Mouse (Mus musculus): ENCODE data around the gene Olfr116. TPM values are rescaled to one million over a fixed set of nuclear protein-coding genes. Genes with fewer than 3 reads are reported as not detected.

The Olfr116 gene
- not detected in 2 replicates for polyA plus RNA-seq (2012; rRNA removed)

GRCm38 (mm10) chr17:37627009-37627408, at the start of gene Olfr116, which contains the start of gene Olfr115:
Gene Olfr116, minus strand, starts transcription at chr17:37627199.
Gene Olfr115, minus strand, starts transcription at chr17:37627109.

GRCm38 (mm10) chr17:37666688-37667087, 39.7 kb upstream of the Olfr116 start, which contains the start of gene Olfr118:
Gene Olfr118, plus strand, starts transcription at chr17:37666988.

DNA sequence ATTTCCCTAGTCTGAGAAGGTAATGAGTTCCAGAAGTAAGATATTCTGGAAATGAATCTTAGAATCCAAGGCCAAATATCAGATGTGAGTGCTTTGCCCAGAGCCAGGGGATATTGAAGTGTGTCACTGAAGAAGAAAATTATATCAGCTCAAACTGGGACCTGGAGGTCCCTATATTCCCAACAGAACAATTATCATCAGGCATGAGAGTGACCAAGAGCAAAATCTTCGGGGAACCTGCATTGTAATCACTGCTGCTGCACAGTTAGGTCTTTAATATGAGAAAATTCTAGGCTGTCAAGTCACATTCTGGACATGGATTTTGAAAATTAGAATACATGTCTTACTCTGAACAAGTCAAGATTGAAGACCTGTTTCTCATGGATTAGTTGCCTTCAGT, 36.7 kb upstream of the Olfr116 start, which contains the start of gene Olfr117:
TSS of gene Olfr117 (minus strand) at position 101 of the 400 bp plus-strand sequence.

DNA sequence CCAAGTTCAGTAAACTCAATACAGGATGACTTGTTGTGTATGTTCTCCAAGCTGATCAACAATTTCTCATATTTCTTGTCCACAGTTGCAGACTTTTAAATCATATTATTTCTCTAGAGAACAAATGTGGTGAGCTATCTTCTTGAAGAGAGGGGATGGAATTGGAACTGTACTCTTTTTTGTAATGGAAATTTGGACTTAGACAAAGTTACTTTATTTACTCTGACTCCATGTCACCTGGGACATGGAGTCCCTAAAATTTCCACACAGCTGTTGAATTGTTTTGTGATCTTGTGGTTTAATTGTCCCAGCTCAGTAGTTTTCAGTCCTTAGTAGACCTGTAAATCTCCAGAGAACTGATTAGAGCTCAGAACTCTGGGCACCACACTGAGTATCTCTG, 34.4 kb downstream of the Olfr116 start, which contains the start of gene Olfr114:
TSS of gene Olfr114 (minus strand) at position 101 of the 400 bp plus-strand sequence.

GRCm38 (mm10) chr17:37577563-37577962, 49.4 kb downstream of the Olfr116 start, which contains the start of gene Olfr113:
Gene Olfr113, minus strand, starts transcription at chr17:37577663.

Other genes starting within 250 kb of the Olfr116 start
- gene Olfr105-ps, start 248.2 kb downstream of the Olfr116 start, polyA plus RNA-seq (2012; rRNA removed): not detected in 2 replicates
- not detected in 2 replicates for gene Olfr106-ps, start 236.8 kb downstream of the Olfr116 start, polyA plus RNA-seq (2012; rRNA removed)
- not detected in 2 replicates for gene Olfr107, start 228.0 kb downstream of the Olfr116 start, polyA plus RNA-seq (2012; rRNA removed)
- not detected in 2 replicates for gene Olfr108, start 181.7 kb downstream of the Olfr116 start, polyA plus RNA-seq (2012; rRNA removed)
- gene Olfr109, start 168.3 kb downstream of the Olfr116 start, polyA plus RNA-seq (2012; rRNA removed): not detected in 2 replicates
- 0.05 TPM in 1 of 2 replicates, not detected in the other for gene H2-M2, start 143.6 kb downstream of the Olfr116 start, polyA plus RNA-seq (2012; rRNA removed)
- gene Olfr110, start 134.7 kb downstream of the Olfr116 start, polyA plus RNA-seq (2012; rRNA removed): not detected in 2 replicates
- 0.03 TPM in 1 of 2 replicates, not detected in the other for gene Olfr111, start 119.2 kb downstream of the Olfr116 start, polyA plus RNA-seq (2012; rRNA removed)
- not detected in 2 replicates for gene Olfr112, start 57.7 kb downstream of the Olfr116 start, polyA plus RNA-seq (2012; rRNA removed)
- not detected in 2 replicates for gene Olfr113, start 49.5 kb downstream of the Olfr116 start, polyA plus RNA-seq (2012; rRNA removed)
- not detected in 2 replicates for gene Olfr114, start 34.5 kb downstream of the Olfr116 start, polyA plus RNA-seq (2012; rRNA removed)
- not detected in 2 replicates for gene Olfr115, start 90 bp downstream of the Olfr116 start, polyA plus RNA-seq (2012; rRNA removed)
- not detected in 2 replicates for gene Olfr117, start 36.6 kb upstream of the Olfr116 start, polyA plus RNA-seq (2012; rRNA removed)
- not detected in 2 replicates for gene Olfr118, start 39.8 kb upstream of the Olfr116 start, polyA plus RNA-seq (2012; rRNA removed)
- gene Olfr119, start 69.4 kb upstream of the Olfr116 start, polyA plus RNA-seq (2012; rRNA removed): not detected in 2 replicates
- not detected in 2 replicates for gene Olfr120, start 94.6 kb upstream of the Olfr116 start, polyA plus RNA-seq (2012; rRNA removed)
- gene Olfr121, start 121.7 kb upstream of the Olfr116 start, polyA plus RNA-seq (2012; rRNA removed): not detected in 2 replicates
- gene Olfr122, start 141.4 kb upstream of the Olfr116 start, polyA plus RNA-seq (2012; rRNA removed): not detected in 2 replicates
- gene Olfr123, start 166.3 kb upstream of the Olfr116 start, polyA plus RNA-seq (2012; rRNA removed): not detected in 2 replicates
- gene Olfr124, start 172.7 kb upstream of the Olfr116 start, polyA plus RNA-seq (2012; rRNA removed): not detected in 2 replicates
- not detected in 2 replicates for gene Olfr125, start 205.8 kb upstream of the Olfr116 start, polyA plus RNA-seq (2012; rRNA removed)
- not detected in 2 replicates for gene Olfr126, start 220.3 kb upstream of the Olfr116 start, polyA plus RNA-seq (2012; rRNA removed)

Data from stomach, adult 2 months (tissue).